Mouse (Mus musculus): ENCODE data around the gene Gm9817.
"Not testable (repeated sequence)": the region's sequence is repeated elsewhere in the genome, so short reads cannot be mapped to it uniquely, and the experiment has no call there.

Gm9817 gene

DNA sequence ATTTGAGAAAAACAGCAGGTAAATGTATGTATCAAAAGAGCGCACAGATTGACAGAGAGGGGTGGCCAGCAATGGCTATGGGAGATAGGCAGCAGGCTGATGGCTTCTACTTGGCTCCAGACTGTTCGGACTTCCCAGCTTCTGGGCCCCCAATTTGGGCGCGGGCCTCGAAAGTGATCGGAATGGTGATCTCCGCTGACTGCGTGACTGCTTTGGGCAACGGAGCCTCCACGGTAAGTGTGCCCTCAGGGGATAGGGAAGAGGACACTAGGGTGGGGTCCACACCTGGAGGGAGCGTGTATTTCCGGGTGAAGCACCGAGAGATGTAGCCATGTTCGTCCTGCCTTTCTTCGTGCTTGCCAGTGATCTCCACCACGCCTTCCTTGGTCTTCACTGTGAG lies at the start of gene Gm9817:
TSS of gene Gm9817 (plus strand) at position 301 of the 400 bp plus-strand sequence.
- in situ Hi-C loops (cut with MseI, MboI), result not testable (repeated sequence)

DNA sequence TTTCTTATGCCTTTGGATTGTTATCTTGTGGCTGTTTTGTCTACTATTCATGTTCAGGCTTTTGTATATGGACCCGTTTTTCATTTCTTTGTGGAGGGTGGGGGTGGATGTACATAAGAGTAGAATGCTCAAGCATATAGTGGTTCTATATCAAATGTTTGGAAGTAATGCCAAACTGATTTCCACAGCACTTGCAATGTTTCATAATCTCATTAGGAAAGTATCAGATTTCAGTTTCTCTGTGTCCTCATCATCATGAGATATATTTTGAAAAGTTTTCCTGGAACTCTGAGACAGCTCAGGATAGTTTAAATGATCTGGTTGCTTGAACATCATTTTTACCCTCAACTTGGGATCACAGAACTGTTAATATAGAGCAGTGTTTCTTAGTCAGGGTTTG lies 48.7 kb upstream of the Gm9817 start:
- in situ Hi-C loops (cut with MseI, MboI), result loop anchor here (10.0 kb wide), 2 partner anchors 425 to 445 kb away; no protein-coding TSS in a partner anchor

DNA sequence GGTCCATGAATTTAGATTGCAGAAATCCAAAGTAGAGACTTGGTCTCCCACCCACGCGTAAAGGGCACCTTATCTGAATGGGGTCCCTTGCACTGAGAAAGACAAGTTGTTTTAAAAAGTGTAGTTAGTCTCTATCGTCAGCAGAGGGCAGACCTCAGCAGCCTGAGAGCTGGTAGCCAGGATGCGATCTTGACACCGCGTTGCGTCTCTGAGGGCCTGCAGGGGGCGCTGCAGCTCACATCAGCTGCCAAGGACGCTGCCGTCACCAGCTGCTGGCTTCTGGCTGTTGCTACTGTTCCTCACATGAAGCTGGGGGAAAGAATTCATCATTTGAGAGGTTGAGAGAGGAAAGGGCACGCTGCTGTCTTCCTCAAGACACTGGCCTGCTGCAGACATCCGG lies 47.7 kb upstream of the Gm9817 start:
- in situ Hi-C loops (cut with MseI, MboI), result loop anchor here (10.0 kb wide), 1 partner anchor 444 kb away; no protein-coding TSS in a partner anchor

DNA sequence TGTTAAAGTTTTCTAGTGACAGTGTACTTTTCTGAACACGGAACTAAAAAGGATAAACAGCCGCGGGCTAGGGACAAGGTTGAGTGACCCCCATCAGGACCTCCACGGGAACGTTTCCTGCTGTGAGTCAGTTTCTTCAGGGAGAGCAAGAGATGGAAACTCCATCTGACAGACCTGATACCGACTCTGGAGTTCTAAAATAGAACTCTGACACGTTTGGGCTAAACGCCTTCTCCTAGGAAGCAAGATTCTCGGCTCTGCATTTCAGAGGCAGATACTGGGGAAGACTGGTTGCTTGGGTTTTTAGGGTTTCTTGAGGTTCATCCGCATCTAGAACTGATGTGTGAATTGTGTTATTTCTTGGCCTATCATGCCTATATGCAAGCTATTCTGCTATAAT lies 47.2 kb upstream of the Gm9817 start:
- in situ Hi-C loops (cut with MseI, MboI), result loop anchor here (10.0 kb wide), 1 partner anchor 443 kb away; no protein-coding TSS in a partner anchor

DNA sequence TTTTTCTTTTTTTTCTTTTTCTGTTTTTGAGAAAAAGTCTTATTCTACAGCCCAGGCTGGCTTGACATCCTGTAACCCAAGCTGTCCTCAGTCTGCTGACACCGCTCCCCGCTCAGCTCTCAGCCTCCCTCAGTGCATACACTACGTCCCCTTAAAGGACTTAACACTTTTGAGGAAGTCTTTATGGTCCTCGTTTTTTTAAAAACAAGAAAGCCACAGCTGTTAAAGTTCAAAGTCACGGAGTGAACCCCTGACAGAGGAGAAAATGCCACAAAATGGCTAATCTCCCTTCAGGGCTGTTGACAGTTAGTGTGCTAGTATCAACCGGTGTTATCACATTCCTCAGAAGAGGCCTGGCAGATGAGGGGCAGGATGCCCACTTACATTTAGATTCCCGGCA lies 46.7 kb upstream of the Gm9817 start:
- in situ Hi-C loops (cut with MseI, MboI), result loop anchor here (10.0 kb wide), 1 partner anchor 443 kb away; no protein-coding TSS in a partner anchor

DNA sequence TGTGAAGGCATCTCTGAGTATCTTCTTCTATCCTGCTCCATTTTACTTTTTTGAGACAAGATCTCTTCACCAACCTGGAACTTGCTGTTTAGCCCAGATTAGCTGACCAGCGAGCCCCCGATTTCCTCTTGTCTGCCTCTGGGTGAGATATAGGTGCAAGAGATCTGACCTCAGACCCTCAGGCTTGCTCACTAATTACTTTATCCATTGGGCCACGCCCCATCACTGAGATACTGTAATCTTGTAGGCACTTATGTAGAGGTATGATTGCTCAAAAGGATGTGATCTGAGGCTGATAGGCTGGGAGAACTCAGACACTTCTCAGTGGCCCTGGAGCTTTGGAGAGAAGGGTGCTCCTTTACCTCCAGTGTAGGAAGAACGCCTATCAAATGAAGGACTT lies 46.0 kb upstream of the Gm9817 start:
- in situ Hi-C loops (cut with MseI, MboI), result loop anchor here (10.0 kb wide), 1 partner anchor 442 kb away; no protein-coding TSS in a partner anchor

DNA sequence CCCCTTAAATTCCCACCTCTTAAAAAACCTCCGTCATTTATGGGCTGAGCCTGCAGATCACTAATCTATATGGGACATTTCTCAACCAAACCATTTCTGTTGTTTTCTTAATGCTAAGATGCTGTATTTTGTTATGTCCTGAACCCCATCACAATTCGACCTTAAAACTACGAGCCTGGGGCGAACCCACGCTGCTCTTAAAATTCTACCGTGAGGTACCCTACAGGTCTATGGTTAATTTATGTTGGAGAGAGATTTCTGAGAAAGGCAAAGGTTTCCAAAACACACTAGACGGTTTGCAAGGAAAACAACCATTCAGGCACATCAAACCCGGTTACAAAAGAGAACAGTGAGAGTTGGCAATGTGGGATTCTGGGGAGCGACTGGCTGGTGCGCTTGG lies 45.1 kb upstream of the Gm9817 start:
- in situ Hi-C loops (cut with MseI, MboI), result loop anchor here (10.0 kb wide), 1 partner anchor 441 kb away; no protein-coding TSS in a partner anchor

DNA sequence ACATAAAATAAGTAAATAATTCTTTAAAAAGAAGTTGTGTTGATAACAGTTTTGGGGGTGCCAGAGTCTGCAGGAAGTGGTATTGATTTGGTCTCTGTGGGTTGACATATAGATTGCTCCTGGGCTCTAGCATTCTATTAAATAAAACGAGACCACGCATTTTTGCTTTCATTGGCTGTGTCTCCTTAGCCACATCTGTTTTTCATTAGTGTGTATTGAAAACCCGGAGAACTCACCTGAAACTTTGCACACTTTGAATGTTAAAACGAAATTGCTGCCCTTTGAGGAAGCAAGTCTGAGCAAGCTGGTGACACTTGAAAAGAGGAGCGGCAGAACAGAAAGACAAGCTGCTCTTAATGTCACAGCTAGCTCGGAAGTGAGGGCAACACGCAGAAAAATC lies 43.7 kb upstream of the Gm9817 start:
- in situ Hi-C loops (cut with MseI, MboI), result loop anchor here (10.0 kb wide), 1 partner anchor 440 kb away; no protein-coding TSS in a partner anchor

DNA sequence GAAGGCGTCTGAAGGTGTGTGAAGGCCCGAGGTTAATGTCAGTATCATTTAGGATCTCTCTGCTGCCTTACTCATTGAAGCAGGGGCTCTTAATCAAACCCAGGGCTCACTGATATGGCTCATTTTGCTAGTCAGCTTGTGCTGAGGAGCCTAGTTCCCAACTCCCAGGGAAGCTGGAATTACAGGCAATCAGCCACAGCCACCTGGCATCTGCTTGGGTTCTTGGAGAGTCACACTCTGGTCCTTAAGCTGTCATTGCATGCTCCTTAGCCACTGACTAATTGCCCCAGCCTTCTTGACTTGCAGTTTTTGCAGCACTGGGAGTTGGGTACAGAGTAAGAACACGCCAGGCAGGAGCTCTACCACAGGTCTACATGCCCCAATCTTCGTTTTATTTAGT lies 42.1 kb upstream of the Gm9817 start:
- in situ Hi-C loops (cut with MseI, MboI), result loop anchor here (10.0 kb wide), 1 partner anchor 438 kb away; no protein-coding TSS in a partner anchor

DNA sequence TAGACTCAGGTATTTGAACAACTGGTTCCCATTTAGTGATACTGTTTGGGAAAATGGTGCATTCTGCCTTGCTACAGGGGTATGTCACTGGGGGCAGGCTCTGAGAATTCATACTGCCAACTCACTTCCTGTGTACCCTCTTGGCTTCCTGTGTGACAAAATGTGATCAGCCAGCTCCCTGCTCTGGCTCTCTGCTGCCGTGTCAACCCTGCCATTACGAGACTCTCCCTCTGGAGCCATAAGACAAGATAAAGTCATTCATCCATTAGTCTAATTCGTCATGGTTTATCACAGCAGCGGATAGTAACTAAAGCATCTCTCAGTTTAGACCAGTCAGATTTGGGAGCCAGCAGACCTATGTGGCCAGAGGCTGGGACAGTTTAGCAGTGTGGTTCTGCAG lies 38.3 kb upstream of the Gm9817 start:
- in situ Hi-C loops (cut with MseI, MboI), result no loop called here

DNA sequence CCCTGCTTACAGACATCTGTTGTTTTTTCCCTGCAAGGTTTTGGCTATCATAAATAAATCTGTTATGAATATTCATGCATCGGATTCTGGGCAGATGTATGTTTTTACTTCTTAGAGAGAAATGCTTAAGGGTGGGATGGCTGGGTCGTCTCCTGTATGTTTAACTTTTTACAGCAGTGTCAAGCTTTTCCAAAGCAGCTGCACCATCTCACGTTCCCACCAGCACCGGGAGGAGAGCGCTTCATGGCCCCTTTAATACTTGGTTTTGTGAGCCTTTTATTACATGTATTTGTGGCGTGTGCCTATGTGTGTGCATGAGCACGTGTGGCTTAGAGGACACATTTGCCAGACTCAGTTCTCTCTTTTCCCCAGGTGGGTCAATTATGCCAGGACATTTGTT lies 37.8 kb upstream of the Gm9817 start:
- in situ Hi-C loops (cut with MseI, MboI), result no loop called here

DNA sequence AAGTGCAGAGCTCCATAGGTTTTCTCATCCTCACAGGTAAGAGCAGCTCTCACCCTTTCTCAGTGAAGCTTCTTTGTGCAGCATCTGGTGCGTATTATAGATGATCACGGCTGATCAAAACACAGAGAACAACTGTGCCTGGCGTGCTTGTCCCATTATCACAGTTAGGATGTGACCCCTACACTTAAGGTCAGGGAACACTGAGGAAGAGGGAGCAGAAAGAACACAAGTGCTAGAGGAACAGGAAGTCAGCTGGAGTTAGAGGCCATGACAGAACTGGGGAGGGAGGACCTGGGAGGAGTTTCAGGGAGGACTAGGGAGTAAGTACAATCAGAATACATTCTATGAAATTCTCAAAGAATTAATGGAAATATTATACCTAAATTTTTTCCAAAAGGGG lies 35.0 kb upstream of the Gm9817 start:
- in situ Hi-C loops (cut with MseI, MboI), result no loop called here

DNA sequence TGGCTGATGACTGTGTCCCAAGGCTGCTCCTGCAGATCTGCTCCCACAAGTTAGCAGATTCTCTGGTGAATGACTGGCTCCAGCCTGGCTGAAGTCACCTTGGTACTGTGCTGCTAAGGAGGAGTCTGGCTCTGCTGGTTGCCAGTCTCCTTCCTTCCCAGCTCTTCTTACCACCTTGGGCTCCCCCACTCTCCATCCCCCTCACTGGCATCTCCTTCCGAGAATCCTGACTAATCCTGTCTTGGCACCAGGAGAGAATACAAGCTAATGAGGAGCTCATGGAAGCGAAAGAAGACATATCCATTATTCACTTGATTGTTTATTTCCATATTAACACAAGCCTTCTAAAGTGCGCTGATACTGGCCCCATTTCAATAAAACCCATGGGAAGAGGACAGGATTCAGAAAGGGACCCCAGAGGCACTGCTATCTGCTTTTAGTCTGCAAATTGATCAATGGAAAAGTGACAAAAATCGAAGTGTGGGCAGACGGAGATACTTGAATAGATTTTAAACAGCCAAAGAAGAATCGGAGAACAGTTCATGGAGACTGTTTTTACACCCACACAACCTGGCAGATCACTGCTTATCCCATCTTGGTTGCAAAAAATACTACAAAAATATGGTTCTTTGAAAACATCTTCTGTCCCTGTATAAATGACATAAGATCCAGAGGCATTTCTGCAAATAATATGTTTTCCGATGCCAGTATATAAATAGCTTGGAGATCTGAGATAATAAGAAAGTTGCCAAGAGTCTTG lies 29.1 kb upstream of the Gm9817 start:
- in situ Hi-C loops (cut with MseI, MboI), result no loop called here

DNA sequence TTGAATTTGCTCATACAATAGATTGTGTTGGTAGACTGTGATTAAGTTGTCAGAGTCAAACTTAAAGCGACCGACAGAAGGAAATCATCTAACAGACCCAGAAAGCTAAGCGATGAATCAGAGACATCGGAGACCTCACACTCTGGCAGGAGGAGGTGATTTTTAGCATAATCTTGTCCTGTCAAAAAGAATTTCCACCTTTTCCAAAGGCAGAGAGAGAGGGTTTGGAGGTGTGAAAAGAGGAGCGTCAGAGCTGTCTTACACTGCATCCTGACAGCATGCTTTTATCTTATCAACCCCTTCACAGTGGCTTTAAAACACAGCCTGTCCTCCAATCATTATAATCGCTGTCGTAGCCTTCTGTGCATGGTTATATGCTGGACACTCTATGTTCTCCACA lies 25.7 kb upstream of the Gm9817 start:
- in situ Hi-C loops (cut with MseI, MboI), result no loop called here

DNA sequence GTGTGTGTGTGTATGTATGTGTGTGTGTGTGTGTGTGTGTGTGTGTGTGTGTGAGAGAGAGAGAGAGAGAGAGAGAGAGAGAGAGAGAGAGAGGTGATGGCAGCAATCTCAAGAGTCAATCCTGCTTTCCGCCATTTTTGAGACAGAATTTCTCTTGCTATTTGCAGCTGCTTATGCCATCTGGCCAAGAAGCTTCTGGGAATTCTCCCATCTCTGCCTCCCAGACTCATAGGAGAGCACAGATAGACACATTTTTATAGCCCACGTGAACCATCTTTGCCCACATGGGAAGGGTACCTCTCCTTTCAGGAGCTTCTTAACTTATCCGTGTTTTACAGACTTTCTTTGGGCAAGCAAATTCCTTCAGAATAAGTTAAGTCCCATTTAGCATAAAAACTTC lies 24.6 kb upstream of the Gm9817 start:
- in situ Hi-C loops (cut with MseI, MboI), result no loop called here

DNA sequence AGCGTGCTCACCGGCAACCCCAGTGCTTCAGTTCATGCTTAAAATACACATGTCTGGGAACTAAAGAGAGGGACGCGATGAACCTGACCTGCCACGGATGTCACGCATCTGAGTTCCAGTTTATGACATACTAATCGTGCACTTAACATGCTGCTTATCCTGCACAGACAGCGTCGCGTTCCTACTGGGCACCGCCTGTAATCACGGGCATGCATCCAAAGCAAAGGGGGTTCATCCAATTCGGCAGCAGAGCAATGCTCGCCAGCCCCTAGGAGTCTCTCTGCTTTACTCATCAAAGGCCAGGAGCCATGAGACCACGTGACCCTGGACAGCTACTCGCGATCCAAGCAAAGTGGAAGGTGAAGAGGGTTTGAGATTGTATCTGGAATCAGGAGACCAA lies 19.3 kb upstream of the Gm9817 start:
- in situ Hi-C loops (cut with MseI, MboI), result no loop called here

DNA sequence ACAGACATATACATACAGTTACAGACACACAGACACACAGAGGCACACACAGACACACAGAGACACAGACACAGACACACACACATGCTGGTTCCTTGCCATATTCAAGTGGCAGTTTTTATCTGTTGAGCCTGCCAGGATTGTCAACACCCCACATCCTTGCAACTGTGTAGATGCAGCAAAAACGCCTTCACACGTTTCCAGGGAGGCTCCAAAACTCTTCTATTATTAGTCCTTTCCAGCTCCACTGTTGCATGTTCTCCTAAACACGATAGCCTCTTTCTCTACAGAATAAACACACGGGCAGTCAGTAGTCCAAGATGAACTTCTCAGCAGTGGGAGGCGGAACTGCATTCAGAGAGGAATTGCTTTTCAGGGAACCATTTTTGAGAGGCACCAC lies 15.3 kb upstream of the Gm9817 start:
- in situ Hi-C loops (cut with MseI, MboI), result no loop called here

DNA sequence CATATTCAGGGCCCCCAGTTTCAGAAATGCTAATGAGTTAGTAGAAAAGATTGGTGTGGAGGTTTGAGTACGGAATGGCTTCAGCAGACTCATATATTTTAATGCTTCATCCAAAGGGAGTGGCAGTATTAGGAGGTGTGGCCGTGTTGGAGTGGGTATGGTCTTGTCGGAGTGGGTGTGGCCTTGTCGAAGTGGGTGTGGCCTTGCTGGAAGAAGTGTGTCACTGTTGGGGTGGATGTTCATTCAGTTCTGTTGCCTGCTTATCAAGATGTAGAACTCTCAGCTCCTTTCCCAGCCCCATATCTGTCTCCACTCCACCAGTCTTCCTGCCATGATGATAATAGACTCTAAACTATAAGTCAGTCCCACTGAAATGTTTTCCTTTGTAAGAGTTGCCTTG lies 13.5 kb upstream of the Gm9817 start:
- in situ Hi-C loops (cut with MseI, MboI), result no loop called here

DNA sequence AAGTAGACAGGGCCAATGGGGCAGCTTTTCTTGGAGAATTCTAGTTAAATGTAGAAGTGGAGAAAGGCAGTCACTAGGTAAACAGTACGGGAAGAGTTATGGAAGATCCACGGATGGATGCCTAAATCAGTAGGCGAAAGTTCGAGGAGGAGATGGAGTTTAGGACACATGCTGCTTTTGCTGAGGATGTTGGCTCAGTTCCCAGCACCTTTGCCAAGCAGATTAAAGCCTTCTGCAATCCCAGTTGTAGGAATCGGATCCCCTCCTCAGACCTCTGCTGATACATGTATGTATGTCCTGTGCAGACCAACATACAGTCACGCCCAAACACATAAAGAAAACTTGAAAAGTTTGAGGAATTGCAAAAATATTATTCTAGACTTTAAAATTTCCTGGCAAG lies 8.1 kb upstream of the Gm9817 start:
- in situ Hi-C loops (cut with MseI, MboI), result no loop called here

DNA sequence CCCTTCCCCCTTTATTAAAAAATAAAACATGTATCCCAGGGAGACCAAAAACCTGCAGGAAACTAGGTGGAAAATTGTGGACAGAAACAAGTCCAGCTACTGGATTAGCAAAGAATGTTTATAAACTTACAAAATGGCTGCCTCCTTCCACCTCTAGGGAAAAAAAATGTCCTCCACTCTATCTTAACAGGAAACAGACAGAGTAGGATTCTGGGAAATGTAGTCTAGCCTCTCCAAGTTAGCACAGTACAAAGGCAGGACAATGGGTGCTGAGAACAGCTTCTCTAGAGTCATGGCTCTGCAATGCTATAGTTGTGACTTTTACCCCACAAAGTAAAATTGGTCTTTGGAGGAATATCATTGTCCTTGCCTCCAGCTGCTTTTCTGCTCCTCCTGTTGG lies 3.5 kb upstream of the Gm9817 start:
- in situ Hi-C loops (cut with MseI, MboI), result no loop called here

DNA sequence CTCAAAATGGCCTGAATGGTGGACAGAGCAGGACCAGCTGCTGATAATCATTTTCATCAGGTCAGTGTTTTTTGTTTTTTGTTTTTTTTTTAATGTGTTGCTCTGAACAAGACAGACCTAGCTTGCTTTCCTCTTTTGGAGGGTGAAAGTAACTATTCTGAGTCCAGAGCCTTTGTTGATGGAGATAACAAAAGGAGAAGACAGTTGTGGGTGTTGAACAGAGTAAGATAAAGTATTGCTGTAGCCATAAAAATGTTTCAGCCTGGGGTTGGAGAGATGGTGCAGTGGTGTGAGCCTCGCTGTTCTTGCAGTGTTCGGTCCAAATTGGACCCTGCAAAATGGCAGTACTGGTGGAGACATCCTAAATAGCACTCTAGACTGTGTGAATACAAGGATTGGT lies 2.8 kb upstream of the Gm9817 start:
- in situ Hi-C loops (cut with MseI, MboI), result no loop called here

DNA sequence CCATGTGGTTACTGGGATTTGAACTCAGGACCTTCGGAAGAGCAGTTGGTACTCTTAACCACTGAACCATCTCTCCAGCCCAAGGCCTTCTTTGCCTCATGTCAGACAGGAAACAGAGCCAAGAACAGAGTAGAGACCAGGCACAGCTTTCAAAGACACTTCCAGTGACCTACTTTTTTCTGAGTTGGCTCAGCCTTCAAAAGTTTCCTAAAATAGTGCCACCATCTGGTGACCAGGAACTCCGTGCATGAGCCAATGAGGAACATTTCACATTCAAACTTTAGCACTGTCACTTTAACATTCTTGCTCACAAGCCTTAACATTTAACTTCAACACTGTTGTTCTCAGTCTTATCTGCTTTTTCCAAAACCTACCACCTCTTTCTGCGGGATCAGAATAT lies 2.3 kb downstream of the Gm9817 start:
- in situ Hi-C loops (cut with MseI, MboI), result no loop called here

DNA sequence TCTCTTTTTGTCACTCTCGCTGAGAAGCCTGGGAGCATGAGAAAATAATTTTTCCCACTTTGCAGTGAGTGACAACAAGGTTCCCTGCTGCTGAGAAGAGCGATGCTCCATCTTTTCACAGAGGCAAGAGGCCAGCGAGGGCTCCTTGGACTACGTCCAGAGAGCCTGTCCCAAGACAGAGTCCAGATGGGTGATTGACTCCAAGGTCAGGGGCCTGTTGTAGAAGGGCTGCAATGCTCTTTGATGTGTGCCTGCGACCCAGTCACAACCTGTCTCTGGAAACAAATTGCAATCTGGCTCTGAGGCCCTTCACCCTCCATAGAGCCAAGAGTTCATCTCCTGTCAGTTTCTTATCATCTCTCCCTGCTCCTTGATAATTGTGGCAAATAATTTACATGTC lies 5.2 kb downstream of the Gm9817 start:
- in situ Hi-C loops (cut with MseI, MboI), result no loop called here
